Mouse (Mus musculus): ENCODE measurements around the gene Gramd1b.

DNA sequence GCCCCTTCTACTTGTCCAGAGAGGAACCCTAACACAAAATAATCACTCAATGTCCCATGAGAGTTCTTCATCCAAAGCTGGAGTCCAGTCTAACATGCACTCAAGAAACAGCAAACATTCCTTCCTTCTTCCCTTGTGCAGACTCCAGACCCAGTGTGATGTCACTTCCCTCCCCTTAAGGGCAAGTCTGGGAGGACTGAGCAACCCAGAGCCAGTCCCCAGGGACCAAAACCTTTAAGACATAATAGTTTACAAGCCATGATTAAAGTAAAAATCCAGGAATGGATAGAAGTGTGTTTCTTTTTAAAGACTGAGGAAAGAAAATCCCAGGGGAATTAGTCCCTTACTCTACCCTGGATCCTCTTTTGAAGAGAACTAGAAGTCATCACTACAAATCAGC lies 30.5 kb downstream of the Gramd1b start:
- TF ChIP-seq POLR2A (IDR thresholded peaks at IDR 0.05; ENCODE audit: low read depth, low read length) (no peak), CTCF (IDR thresholded peaks at IDR 0.05; ENCODE audit: extremely low read depth, insufficient read depth, insufficient read length, insufficient replicate concordance) (no peak)
